Mouse (Mus musculus) thymus, postnatal 0 days (tissue): Measurements from ENCODE around the gene Tmub2. TPM values are rescaled to one million over a fixed set of nuclear protein-coding genes. Genes with fewer than 3 reads are reported as not detected.

ENCODE experiments used
- DNase-seq: peaks from one replicate; pipeline ENCODE4 v3.0.0-alpha.2; 2015; ENCODE audit warnings: low spot score
- polyA plus RNA-seq: library from polyadenylated mRNA; unstranded; fragments of >200 nt; fragmentation: Nextera tagmentation; extraction: Ambion mirVana; gene quantifications from 2 replicates; pipeline ENCODE4 v1.2.1, GENCODE M21; 2015

The Tmub2 gene
- polyA plus RNA-seq, 1 experiment from 2014 or later: 45.1 TPM

GRCm38 (mm10) chr11:102323516-102323915 is 38.8 kb downstream of the Tmub2 start:
- no peak for DNase-seq

- DNase-seq: no peak
These were observed 42.5 kb downstream of the Tmub2 start for GRCm38 (mm10) chr11:102327250-102327649.

GRCm38 (mm10) chr11:102327839-102328238 is 43.1 kb downstream of the Tmub2 start:
- no peak for DNase-seq

GRCm38 (mm10) chr11:102329518-102329917 is 44.8 kb downstream of the Tmub2 start:
- no peak for DNase-seq

DNA sequence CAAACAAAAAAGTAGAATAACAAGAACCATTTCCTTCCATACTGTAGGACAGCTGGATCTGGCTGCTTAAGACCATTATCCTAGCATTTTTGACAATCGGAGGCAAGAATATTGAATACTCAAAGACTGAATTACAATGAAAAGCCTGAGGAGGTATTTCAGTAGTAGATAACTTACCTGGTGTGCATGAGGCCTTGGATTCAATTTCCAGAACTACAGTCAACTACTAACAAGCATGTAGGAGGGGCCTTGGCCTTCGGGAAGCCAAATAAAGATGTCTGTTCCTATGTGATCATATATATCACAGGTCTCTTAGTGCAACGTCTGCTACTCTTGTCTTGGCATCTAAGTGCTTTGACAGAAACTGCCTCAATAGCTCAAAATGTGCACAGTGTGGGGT is 45.3 kb downstream of the Tmub2 start:
- DNase-seq: no peak

GRCm38 (mm10) chr11:102331806-102332205 is 47.1 kb downstream of the Tmub2 start:
- DNase-seq: no peak

GRCm38 (mm10) chr11:102333061-102333460 is 48.3 kb downstream of the Tmub2 start:
- DNase-seq: no peak

DNA sequence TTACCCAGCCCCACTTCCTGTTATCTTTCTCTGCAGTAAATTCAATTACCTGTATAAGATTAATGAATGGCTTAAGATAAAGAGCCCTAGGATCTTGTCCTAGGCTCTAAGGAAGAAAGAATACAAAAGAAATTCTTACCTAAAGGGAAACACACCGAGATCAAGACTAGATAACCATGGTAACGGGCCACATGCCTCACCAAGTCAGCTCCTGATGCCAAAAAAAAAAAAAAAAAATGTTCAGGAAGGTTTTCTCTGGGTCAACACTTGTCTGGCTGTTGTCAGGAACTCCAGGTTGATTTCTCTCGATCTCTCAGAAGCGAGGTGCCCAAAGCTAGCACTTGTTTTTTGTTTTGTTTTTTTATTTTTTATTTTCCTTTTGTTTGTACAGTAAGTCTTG is 49.3 kb downstream of the Tmub2 start:
- no peak for DNase-seq

DNA sequence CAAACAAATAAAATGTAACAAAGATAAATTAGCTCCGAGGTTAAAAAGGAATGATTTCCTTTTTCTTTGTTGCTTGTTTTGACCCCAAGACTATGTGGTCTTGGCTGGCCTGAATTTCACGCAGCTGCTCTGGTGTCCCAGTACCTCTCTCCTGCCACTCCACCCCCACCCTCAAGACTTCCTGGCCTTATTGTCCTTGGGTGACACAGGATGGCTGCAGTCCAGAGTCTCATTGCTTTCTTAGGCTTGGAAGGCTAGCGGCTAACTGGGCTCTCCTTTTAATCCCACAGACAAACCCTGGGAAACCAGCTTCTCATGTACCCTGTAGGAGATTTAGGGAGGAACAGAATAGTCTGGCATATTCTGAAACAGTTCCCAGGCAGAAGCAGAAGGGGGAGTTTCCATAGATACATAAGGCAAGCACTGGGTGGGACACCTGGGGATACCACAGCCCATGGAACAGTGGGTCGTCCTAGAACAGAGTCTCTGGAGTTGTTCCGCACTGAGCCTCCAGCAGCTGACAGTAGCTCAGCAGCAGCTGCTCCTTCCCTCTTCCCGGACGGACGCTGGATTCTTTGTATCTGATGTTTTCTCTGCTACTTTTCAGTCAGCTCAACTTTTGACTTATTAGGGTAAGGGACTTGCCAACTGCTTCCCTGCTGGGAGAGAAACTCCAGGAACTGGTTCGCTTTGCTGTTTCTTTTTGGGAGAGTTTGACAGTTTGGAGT is 50.4 kb downstream of the Tmub2 start:
- no peak for DNase-seq

DNA sequence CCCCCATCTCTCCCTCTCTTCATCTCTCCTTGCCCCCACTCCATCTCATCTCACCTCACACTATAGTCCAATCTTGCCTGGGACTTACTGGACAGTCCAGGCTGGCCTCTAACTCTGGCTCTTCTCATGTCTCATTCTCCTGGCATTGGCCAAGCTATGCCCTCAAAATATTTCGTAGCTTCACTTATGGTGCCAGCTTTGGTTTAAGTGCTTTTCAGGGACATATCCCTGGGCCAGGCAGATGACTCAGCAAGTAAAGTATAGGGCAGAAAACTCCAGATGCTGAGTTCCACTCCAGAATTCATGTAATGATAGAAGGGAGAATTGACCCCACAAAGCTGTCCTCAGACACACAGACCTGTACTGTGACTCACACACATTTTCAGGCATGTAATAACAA is 51.5 kb downstream of the Tmub2 start:
- DNase-seq: no peak

GRCm38 (mm10) chr11:102337921-102338320 is 53.2 kb downstream of the Tmub2 start:
- DNase-seq: no peak

DNA sequence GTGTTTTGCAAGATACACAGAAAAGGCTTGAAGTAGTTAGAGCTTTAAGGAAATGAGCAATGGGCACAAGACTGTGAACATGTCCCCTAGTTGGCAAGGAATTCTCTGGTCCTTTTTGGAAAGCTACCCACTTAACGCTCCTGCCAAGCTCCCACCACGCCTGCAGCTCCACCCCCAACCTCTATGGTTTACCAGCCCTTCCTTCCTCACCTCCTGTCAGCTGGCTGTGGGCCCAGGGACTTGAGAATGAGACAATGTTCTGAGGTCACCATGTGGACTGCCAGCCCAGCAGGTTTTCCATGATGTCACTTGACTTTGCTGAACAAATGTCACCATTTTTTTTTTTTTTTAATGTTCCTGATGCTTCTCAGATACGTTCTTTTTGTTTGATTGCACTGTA is 53.8 kb downstream of the Tmub2 start:
- peak; percentile 2 for DNase-seq

Other genes with a start within 250 kb of the Tmub2 start
- 7.4 and 8.0 TPM in 2 replicates for gene Cd300lg, start 243.4 kb upstream of the Tmub2 start, polyA plus RNA-seq
- gene Mpp2, start 196.4 kb upstream of the Tmub2 start, polyA plus RNA-seq: 1.5 and 1.9 TPM in 2 replicates
- gene Ppy, start 183.6 kb upstream of the Tmub2 start, polyA plus RNA-seq: 3.7 and 4.4 TPM in 2 replicates
- gene Pyy, start 177.1 kb upstream of the Tmub2 start, polyA plus RNA-seq: 10.9 and 12.2 TPM in 2 replicates
- gene Nags, start 139.4 kb upstream of the Tmub2 start, polyA plus RNA-seq: 0.18 TPM in 1 of 2 replicates, not detected in the other
- gene Tmem101, start 128.5 kb upstream of the Tmub2 start, polyA plus RNA-seq: 14.5 and 16.9 TPM in 2 replicates
- gene Lsm12, start 99.6 kb upstream of the Tmub2 start, polyA plus RNA-seq: 140 and 164 TPM in 2 replicates
- 16.1 and 16.2 TPM in 2 replicates for gene G6pc3, start 95.3 kb upstream of the Tmub2 start, polyA plus RNA-seq
- 19.9 and 24.8 TPM in 2 replicates for gene Hdac5, start 54.8 kb upstream of the Tmub2 start, polyA plus RNA-seq
- 8.6 and 11.4 TPM in 2 replicates for gene BC030867, start 36.0 kb upstream of the Tmub2 start, polyA plus RNA-seq
- gene Asb16, start 16.2 kb upstream of the Tmub2 start, polyA plus RNA-seq: 0.07 TPM in 1 of 2 replicates, not detected in the other
- 13.1 and 15.4 TPM in 2 replicates for gene Atxn7l3, start 11.7 kb downstream of the Tmub2 start, polyA plus RNA-seq
- 95.2 and 96.8 TPM in 2 replicates for gene Ubtf, start 34.8 kb downstream of the Tmub2 start, polyA plus RNA-seq
- gene Slc4a1, start 81.3 kb downstream of the Tmub2 start, polyA plus RNA-seq: 0.48 and 0.53 TPM in 2 replicates
- 1.1 and 1.4 TPM in 2 replicates for gene Rundc3a, start 108.5 kb downstream of the Tmub2 start, polyA plus RNA-seq
- 97.8 and 107 TPM in 2 replicates for gene Slc25a39, start 123.0 kb downstream of the Tmub2 start, polyA plus RNA-seq
- gene Grn, start 145.4 kb downstream of the Tmub2 start, polyA plus RNA-seq: 86.4 and 90.6 TPM in 2 replicates
- 0.42 and 0.79 TPM in 2 replicates for gene Fam171a2, start 162.8 kb downstream of the Tmub2 start, polyA plus RNA-seq
- gene Itga2b, start 185.2 kb downstream of the Tmub2 start, polyA plus RNA-seq: 1.9 and 2.5 TPM in 2 replicates